Mouse (Mus musculus) bone marrow macrophage, adult 2 months (primary cell): ENCODE measurements around the gene Ehbp1l1.

Source experiments
- CTCF ChIP-seq: IDR thresholded peaks from 2 replicates; pipeline ENCODE4 v1.5.1; 2012; ENCODE audit warnings: low read depth, mild to moderate bottlenecking, low read length, moderate library complexity
- POLR2A ChIP-seq: IDR thresholded peaks from 2 replicates; pipeline ENCODE4 v1.6.1; 2012; ENCODE audit warnings: mild to moderate bottlenecking, low read depth, low read length, borderline replicate concordance

- no peak for TF ChIP-seq CTCF
- TF ChIP-seq POLR2A = no peak
These were observed 949 bp downstream of the Ehbp1l1 start for GRCm38 (mm10) chr19:5725029-5725707.
